Mouse (Mus musculus) natural killer cell, adult 2 months (primary cell): ENCODE results near the gene 1700006A11Rik.
"Not testable (repeated sequence)": the region's sequence is repeated elsewhere in the genome, so short reads cannot be mapped to it uniquely, and the experiment has no call there.

Source experiments
- DNase-seq, 2 experiments: peaks; one replicate each; pipeline ENCODE4 v3.0.0; 2022; ENCODE audit warnings: low spot score in 2 of 2

Gene 1700006A11Rik

GRCm38 (mm10) chr3:124425940-124426339, at the start of gene 1700006A11Rik:
1700006A11Rik (minus strand) TSS chr3:124426040.
- DNase-seq = no peak

GRCm38 (mm10) chr3:124474291-124474690, 48.5 kb upstream of the 1700006A11Rik start:
- DNase-seq = not testable (repeated sequence)

- DNase-seq = no peak
Measured at GRCm38 (mm10) chr3:124466102-124466730, 40.4 kb upstream of the 1700006A11Rik start.

- DNase-seq = no peak
Measured at GRCm38 (mm10) chr3:124392201-124392600, 33.6 kb downstream of the 1700006A11Rik start.

GRCm38 (mm10) chr3:124390101-124390500, 35.7 kb downstream of the 1700006A11Rik start:
- DNase-seq = no peak

GRCm38 (mm10) chr3:124389650-124390049, 36.2 kb downstream of the 1700006A11Rik start:
- no peak for DNase-seq

GRCm38 (mm10) chr3:124385377-124385776, 40.5 kb downstream of the 1700006A11Rik start:
- not testable (repeated sequence) for DNase-seq

GRCm38 (mm10) chr3:124372031-124372430, 53.8 kb downstream of the 1700006A11Rik start:
- no peak for DNase-seq

- no peak for DNase-seq
Measured at GRCm38 (mm10) chr3:124357533-124357932, 68.3 kb downstream of the 1700006A11Rik start.
